Comparison of ENCODE assay signal across 10 mouse cellular contexts in genomic region chr14:52120169-52120568, GRCm38 (mm10). TPM values are rescaled to one million over a fixed set of nuclear protein-coding genes. Genes with fewer than 3 reads are reported as not detected.
DNase-seq lines count a peak whose midpoint lies in the region; ATAC-seq and TF ChIP-seq lines count a peak whose summit lies in the region.
"Had no signal": no experiment of that assay in that cellular context is flagged by ENCODE, and none has a peak within 500 bp of the region (broad histone marks: within the 10 kb centered on the region; RNA-seq: fewer than 3 reads in every experiment).

No protein-coding gene starts in this region.

- ATAC-seq in lung, embryonic 15.5 days (ENCODE audit: borderline replicate concordance, extremely low read depth, low FRiP score, low TSS enrichment), result no peak
- peak; percentile 67 for ATAC-seq in granulocyte monocyte progenitor cell, adult 5-6 weeks (replicated peaks; ENCODE audit: poor library complexity, severe bottlenecking)
- ATAC-seq in liver, embryonic 13.5 days (ENCODE audit: low read depth), result no peak
- ATAC-seq in stomach, embryonic 16.5 days (ENCODE audit: insufficient read depth, low FRiP score), result no peak

- peak overlapping the region; percentile 95 for H3K4me2 ChIP-seq in lung, embryonic 15.5 days
- H3K4me2 ChIP-seq in liver, embryonic 13.5 days, result peak overlapping the region; percentile 97
- peak overlapping the region; percentile 93 for H3K4me2 ChIP-seq in stomach, embryonic 16.5 days (ENCODE audit: low read depth, low read length)

- H3K36me3 ChIP-seq in lung, embryonic 15.5 days, result no peaks in the 10 kb centered on the region
- no peaks in the 10 kb centered on the region for H3K36me3 ChIP-seq in liver, embryonic 13.5 days
- no peaks in the 10 kb centered on the region for H3K36me3 ChIP-seq in stomach, embryonic 16.5 days (ENCODE audit: control insufficient read depth, insufficient read depth, low read length)

- TF ChIP-seq CTCF in lung, adult 2 months (IDR thresholded peaks at IDR 0.05; ENCODE audit: insufficient read depth, low read length), result no peak

- 0 out of 2 replicates have a peak, but pooled peaks cover 6% of the 10 kb centered on the region for H3K27me3 ChIP-seq in lung, embryonic 15.5 days
- H3K27me3 ChIP-seq in liver, embryonic 13.5 days, result peaks cover 27% of the 10 kb centered on the region
- no peaks in the 10 kb centered on the region for H3K27me3 ChIP-seq in stomach, embryonic 16.5 days (ENCODE audit: control insufficient read depth, insufficient read depth, low read length)

- DNase-seq in lung, adult 2 months, result no peak
- DNase-seq in liver, embryonic 13.5 days, result no peak
- no peak for DNase-seq in thymus, postnatal 36 days
- DNase-seq in thymus, postnatal 10 days (ENCODE audit: low spot score in 2 of 2), result no peak
- no peak for DNase-seq in adrenal gland, postnatal 14 days
- DNase-seq: thymus, adult 2 months had no signal

- WGBS in lung, embryonic 15.5 days, result 46% methylated on average over 7 of the region's 7 CpGs
- WGBS in lung, adult 2 months, result 49% methylated on average over 7 of the region's 7 CpGs
- WGBS in liver, embryonic 13.5 days (ENCODE audit: insufficient replicate concordance), result 28% methylated on average over 7 of the region's 7 CpGs
- WGBS in stomach, embryonic 16.5 days, result 45% methylated on average over 7 of the region's 7 CpGs

- peak overlapping the region; percentile 50 for H3K4me3 ChIP-seq in lung, embryonic 15.5 days
- no peak overlapping the region for H3K4me3 ChIP-seq in lung, adult 2 months (replicated peaks; ENCODE audit: extremely low read depth, low read depth, low read length)
- H3K4me3 ChIP-seq in liver, embryonic 13.5 days (replicated peaks), result peak overlapping the region; percentile 65; the same call in 1 of the 2 replicates
- peak overlapping the region; percentile 58 for H3K4me3 ChIP-seq in stomach, embryonic 16.5 days (replicated peaks; ENCODE audit: low read length)
- H3K4me3 ChIP-seq: myocyte had no signal

- peaks cover 17% of the 10 kb centered on the region for H3K4me1 ChIP-seq in lung, embryonic 15.5 days
- H3K4me1 ChIP-seq in lung, adult 2 months (ENCODE audit: control insufficient read depth, insufficient read depth, low read length), result no peaks in the 10 kb centered on the region
- H3K4me1 ChIP-seq in liver, embryonic 13.5 days (replicated peaks), result peaks cover 24% of the 10 kb centered on the region
- H3K4me1 ChIP-seq in stomach, embryonic 16.5 days (ENCODE audit: control insufficient read depth, insufficient read depth, low read length), result 0 out of 2 replicates have a peak, but pooled peaks cover 7% of the 10 kb centered on the region

- no peak overlapping the region for H3K9ac ChIP-seq in lung, embryonic 15.5 days
- no peak overlapping the region for H3K9ac ChIP-seq in liver, embryonic 13.5 days
- no peak overlapping the region for H3K9ac ChIP-seq in stomach, embryonic 16.5 days (ENCODE audit: low read length)

- no peak for TF ChIP-seq POLR2A in lung, adult 2 months (IDR thresholded peaks at IDR 0.05; ENCODE audit: borderline replicate concordance, extremely low read depth, low read depth, low read length)

- H3K9me3 ChIP-seq in lung, embryonic 15.5 days, result no peaks in the 10 kb centered on the region
- H3K9me3 ChIP-seq in liver, embryonic 13.5 days (replicated peaks), result no peaks in the 10 kb centered on the region
- H3K9me3 ChIP-seq in stomach, embryonic 16.5 days (replicated peaks; ENCODE audit: control insufficient read depth, low read length), result no peaks in the 10 kb centered on the region

- H3K27ac ChIP-seq in lung, embryonic 15.5 days, result no peak overlapping the region
- H3K27ac ChIP-seq in liver, embryonic 13.5 days, result no peak overlapping the region
- peak overlapping the region; percentile 96; the same call in 1 of the 2 replicates for H3K27ac ChIP-seq in stomach, embryonic 16.5 days (ENCODE audit: low read length)

RNA-seq across cellular contexts. Expression of gene Rpgrip1, which starts 9.7 kb away (rescaled TPM):
- 61.8 and 72.8 TPM in 2 replicates for polyA plus RNA-seq in lung, embryonic 15.5 days (2015; fragmentation: Nextera tagmentation; extraction: Ambion mirVana)
- polyA plus RNA-seq in lung, adult 2 months (2012; rRNA removed), result 2.5 TPM in 2 replicates
- 7.4 and 10.8 TPM in 2 replicates for total RNA-seq in granulocyte monocyte progenitor cell, adult 5-6 weeks (2014; fragmentation: Nextera tagmentation)
- 4.5 and 4.8 TPM in 2 replicates for total RNA-seq in granulocyte monocyte progenitor cell, adult 5-6 weeks (2017)
- polyA plus RNA-seq in liver, embryonic 13.5 days (2015; fragmentation: Nextera tagmentation; extraction: Ambion mirVana), result 63.8 and 64.0 TPM in 2 replicates
- 50.0 and 51.5 TPM in 2 replicates for polyA plus RNA-seq in stomach, embryonic 16.5 days (2015; fragmentation: Nextera tagmentation; extraction: Ambion mirVana)
- 0.44 and 1.4 TPM in 2 replicates for total RNA-seq in adrenal gland, postnatal 14 days (2021)

RNA-seq across cellular contexts. Expression of gene Hnrnpc, which starts 16.3 kb away (rescaled TPM):
- polyA plus RNA-seq in lung, embryonic 15.5 days (2015; fragmentation: Nextera tagmentation; extraction: Ambion mirVana), result 645 and 674 TPM in 2 replicates
- polyA plus RNA-seq in lung, adult 2 months (2012; rRNA removed), result 50.1 and 83.7 TPM in 2 replicates
- 362 and 404 TPM in 2 replicates for total RNA-seq in granulocyte monocyte progenitor cell, adult 5-6 weeks (2014; fragmentation: Nextera tagmentation)
- 637 and 667 TPM in 2 replicates for total RNA-seq in granulocyte monocyte progenitor cell, adult 5-6 weeks (2017)
- 388 and 457 TPM in 2 replicates for polyA plus RNA-seq in liver, embryonic 13.5 days (2015; fragmentation: Nextera tagmentation; extraction: Ambion mirVana)
- polyA plus RNA-seq in stomach, embryonic 16.5 days (2015; fragmentation: Nextera tagmentation; extraction: Ambion mirVana), result 504 and 528 TPM in 2 replicates
- total RNA-seq in adrenal gland, postnatal 14 days (2021), result 221 and 230 TPM in 2 replicates

Comparison
In these comparisons a context has a peak if more than half of its experiments do, and no peak if none do; other contexts are left out.
1. RNA of gene Rpgrip1, which starts 9.7 kb away (polyA plus RNA-seq): 63.8 to 64.0 TPM in liver, embryonic 13.5 days, 61.8 to 72.8 TPM in lung, embryonic 15.5 days and 50.0 to 51.5 TPM in stomach, embryonic 16.5 days; 2.5 TPM in lung, adult 2 months; every median in the first group is over 10 times any median in the second.
2. Peak in every context shown above with its lines, with median percentiles within 50 percentile points of each other: H3K4me2 ChIP-seq.